Comparison of ENCODE assay signal across 9 mouse cellular contexts in genomic region chrX:136115419-136115961, GRCm38 (mm10). TPM values are rescaled to one million over a fixed set of nuclear protein-coding genes. Genes with fewer than 3 reads are reported as not detected.
DNase-seq lines count a peak whose midpoint lies in the region; ATAC-seq and TF ChIP-seq lines count a peak whose summit lies in the region.
"Had no signal": no experiment of that assay in that cellular context is flagged by ENCODE, and none has a peak within 500 bp of the region (broad histone marks: within the 10 kb centered on the region; RNA-seq: fewer than 3 reads in every experiment).

No protein-coding gene starts in this region.

- no peaks in the 10 kb centered on the region for H3K9me3 ChIP-seq in heart, embryonic 13.5 days
- H3K9me3 ChIP-seq in embryonic facial prominence, embryonic 11.5 days (replicated peaks; ENCODE audit: control insufficient read depth, low read length): no peaks in the 10 kb centered on the region
- no peaks in the 10 kb centered on the region for H3K9me3 ChIP-seq in hindbrain, embryonic 16.5 days (ENCODE audit: control insufficient read depth, low read length)
- H3K9me3 ChIP-seq in limb, embryonic 14.5 days (ENCODE audit: control insufficient read depth, low read length): no peaks in the 10 kb centered on the region

- peaks cover 18% of the 10 kb centered on the region for H3K27me3 ChIP-seq in heart, embryonic 13.5 days (replicated peaks)
- H3K27me3 ChIP-seq in heart, adult 2 months (ENCODE audit: control insufficient read depth, insufficient read depth, low read length): no peaks in the 10 kb centered on the region
- no peaks in the 10 kb centered on the region for H3K27me3 ChIP-seq in embryonic facial prominence, embryonic 11.5 days (ENCODE audit: control insufficient read depth, insufficient read depth, low read length)
- peaks cover 2% of the 10 kb centered on the region; the same call in 1 of the 2 replicates for H3K27me3 ChIP-seq in hindbrain, embryonic 16.5 days (replicated peaks; ENCODE audit: control insufficient read depth, insufficient read depth, low read length)
- H3K27me3 ChIP-seq in limb, embryonic 14.5 days (ENCODE audit: control insufficient read depth, insufficient read depth, low read length): peaks cover 3% of the 10 kb centered on the region; the same call in 1 of the 2 replicates

- no peaks in the 10 kb centered on the region for H3K79me2 ChIP-seq in heart, adult 2 months (replicated peaks; ENCODE audit: control insufficient read depth, insufficient read depth, low read length)

- peak overlapping the region; percentile 53 for H3K4me3 ChIP-seq in heart, embryonic 13.5 days
- no peak overlapping the region for H3K4me3 ChIP-seq in heart, adult 2 months
- peak overlapping the region; percentile 35 for H3K4me3 ChIP-seq in embryonic facial prominence, embryonic 11.5 days (ENCODE audit: low read depth, low read length)
- H3K4me3 ChIP-seq in hindbrain, embryonic 16.5 days (ENCODE audit: low read length): peak overlapping the region; percentile 47
- peak overlapping the region; percentile 40 for H3K4me3 ChIP-seq in limb, embryonic 14.5 days (replicated peaks; ENCODE audit: low read length)

- intact Hi-C loops in heart, adult 2 months (cut with DNase I): no loop called here

- H3K4me1 ChIP-seq in heart, embryonic 13.5 days: no peaks in the 10 kb centered on the region
- no peaks in the 10 kb centered on the region for H3K4me1 ChIP-seq in heart, adult 2 months (ENCODE audit: control insufficient read depth, insufficient read depth, low read length)
- no peaks in the 10 kb centered on the region for H3K4me1 ChIP-seq in embryonic facial prominence, embryonic 11.5 days (ENCODE audit: control insufficient read depth, insufficient read depth, low read length)
- H3K4me1 ChIP-seq in hindbrain, embryonic 16.5 days (ENCODE audit: control insufficient read depth, insufficient read depth, low read depth, low read length): no peaks in the 10 kb centered on the region
- no peaks in the 10 kb centered on the region for H3K4me1 ChIP-seq in limb, embryonic 14.5 days (ENCODE audit: control insufficient read depth, insufficient read depth, low read length)

- H3K36me3 ChIP-seq in heart, embryonic 13.5 days: no peaks in the 10 kb centered on the region
- no peaks in the 10 kb centered on the region for H3K36me3 ChIP-seq in heart, adult 2 months (ENCODE audit: control insufficient read depth, insufficient read depth, low read length)
- H3K36me3 ChIP-seq in embryonic facial prominence, embryonic 11.5 days (replicated peaks; ENCODE audit: control insufficient read depth, insufficient read depth, low read depth, low read length): no peaks in the 10 kb centered on the region
- no peaks in the 10 kb centered on the region for H3K36me3 ChIP-seq in hindbrain, embryonic 16.5 days (ENCODE audit: control insufficient read depth, insufficient read depth, low read length)
- H3K36me3 ChIP-seq in limb, embryonic 14.5 days (ENCODE audit: control insufficient read depth, insufficient read depth, low read length): no peaks in the 10 kb centered on the region

- peak; percentile 68 for ATAC-seq in heart, embryonic 13.5 days (ENCODE audit: extremely low read depth, insufficient number of reproducible peaks, low FRiP score, low TSS enrichment)
- ATAC-seq in embryonic facial prominence, embryonic 11.5 days (replicated peaks; ENCODE audit: insufficient number of reproducible peaks, low FRiP score, low TSS enrichment, low read depth): peak; percentile 98
- ATAC-seq in hindbrain, embryonic 16.5 days: peak; percentile 100
- ATAC-seq in limb, embryonic 14.5 days (ENCODE audit: low FRiP score, low read depth): peak; percentile 97
- ATAC-seq in CD4-positive, CD25-positive, alpha-beta regulatory T cell, adult 4 months: no peak

- no peak for TF ChIP-seq EP300 in heart, adult 2 months (IDR thresholded peaks at IDR 0.05; ENCODE audit: insufficient read depth, low read depth, low read length)

- DNase-seq in heart, adult 2 months: no peak
- DNase-seq in adrenal gland, adult 2 months: peak; percentile 17
- peak; percentile 85 for DNase-seq in embryonic facial prominence, embryonic 11.5 days (ENCODE audit: low spot score)
- peak; percentile 87 for DNase-seq in limb, embryonic 14.5 days (ENCODE audit: low spot score)
- DNase-seq in retina, postnatal 1 day: peak; percentile 90

- WGBS in heart, embryonic 13.5 days: 13% methylated on average over 23 of the region's 23 CpGs
- WGBS in heart, adult 2 months: 18% methylated on average over 23 of the region's 23 CpGs
- 20% methylated on average over 23 of the region's 23 CpGs for WGBS in embryonic facial prominence, embryonic 11.5 days
- 24% methylated on average over 23 of the region's 23 CpGs for WGBS in hindbrain, embryonic 16.5 days
- WGBS in limb, embryonic 14.5 days: 24% methylated on average over 23 of the region's 23 CpGs

- H3K27ac ChIP-seq in heart, embryonic 13.5 days (replicated peaks): peak overlapping the region; percentile 51; the same call in 1 of the 2 replicates
- no peak overlapping the region for H3K27ac ChIP-seq in heart, adult 2 months
- H3K27ac ChIP-seq in embryonic facial prominence, embryonic 11.5 days (replicated peaks; ENCODE audit: low read depth, low read length): peak overlapping the region; percentile 41; the same call in 1 of the 2 replicates
- peak overlapping the region; percentile 82 for H3K27ac ChIP-seq in hindbrain, embryonic 16.5 days (ENCODE audit: low read depth, low read length)
- peak overlapping the region; percentile 70 for H3K27ac ChIP-seq in limb, embryonic 14.5 days (replicated peaks; ENCODE audit: low read depth, low read length)

- H3K4me2 ChIP-seq in heart, embryonic 13.5 days: peak overlapping the region; percentile 69
- peak overlapping the region; percentile 45 for H3K4me2 ChIP-seq in embryonic facial prominence, embryonic 11.5 days (ENCODE audit: low read depth, low read length)
- H3K4me2 ChIP-seq in hindbrain, embryonic 16.5 days (ENCODE audit: low read length): peak overlapping the region; percentile 57
- H3K4me2 ChIP-seq in limb, embryonic 14.5 days (replicated peaks; ENCODE audit: low read depth, low read length, severe bottlenecking): peak overlapping the region; percentile 51

- peak overlapping the region; percentile 66; the same call in 1 of the 2 replicates for H3K9ac ChIP-seq in heart, embryonic 13.5 days
- H3K9ac ChIP-seq in heart, adult 2 months (ENCODE audit: low read depth, low read length): no peak overlapping the region
- H3K9ac ChIP-seq in embryonic facial prominence, embryonic 11.5 days (replicated peaks; ENCODE audit: low read length): peak overlapping the region; percentile 52
- peak overlapping the region; percentile 61 for H3K9ac ChIP-seq in hindbrain, embryonic 16.5 days (ENCODE audit: low read depth, low read length)
- peak overlapping the region; percentile 12; the same call in 1 of the 2 replicates for H3K9ac ChIP-seq in limb, embryonic 14.5 days (ENCODE audit: low read depth, low read length, severe bottlenecking)

- TF ChIP-seq POLR2A in heart, adult 2 months (IDR thresholded peaks at IDR 0.05; ENCODE audit: insufficient read depth, low read depth, low read length): no peak
- no peak for TF ChIP-seq POLR2A in limb, embryonic 14.5 days (IDR thresholded peaks at IDR 0.05; ENCODE audit: borderline replicate concordance, extremely low read depth, insufficient read depth, insufficient read length)

- no peak for TF ChIP-seq CTCF in heart, adult 2 months (IDR thresholded peaks at IDR 0.05)

RNA-seq across cellular contexts. Expression of gene Bex4, which starts 23.3 kb away (rescaled TPM):
- 195 and 204 TPM in 2 replicates for polyA plus RNA-seq in heart, embryonic 13.5 days (2015; fragmentation: Nextera tagmentation; extraction: Ambion mirVana)
- total RNA-seq in heart, adult 2 months (2021): 1 to 10 TPM in 1 of 2 experiments, under 1 TPM in 1; 0.44 to 1.3 TPM
- 0.44 and 0.66 TPM in 2 replicates for polyA plus RNA-seq in heart, adult 2 months (2012; rRNA removed)
- 1 to 10 TPM; 3.3 to 7.9 TPM for total RNA-seq in adrenal gland, adult 2 months (2021)
- polyA plus RNA-seq in adrenal gland, adult 2 months (2012; rRNA removed): 0.30 TPM in 1 of 2 replicates, not detected in the other
- polyA plus RNA-seq in embryonic facial prominence, embryonic 11.5 days (2014; fragmentation: Nextera tagmentation; extraction: Ambion mirVana): 93.9 and 103 TPM in 2 replicates
- 137 and 140 TPM in 2 replicates for polyA plus RNA-seq in hindbrain, embryonic 16.5 days (2015; fragmentation: Nextera tagmentation; extraction: Ambion mirVana)
- 16.6 and 30.9 TPM in 2 replicates for polyA plus RNA-seq in limb, embryonic 14.5 days (2012; rRNA removed)
- 38.3 and 43.5 TPM in 2 replicates for polyA plus RNA-seq in limb, embryonic 14.5 days (2014; fragmentation: Nextera tagmentation; extraction: Ambion mirVana)
- not detected for polyA plus RNA-seq in CD4-positive, CD25-positive, alpha-beta regulatory T cell, adult 4 months (2017; shearing (Covaris generic))

RNA-seq across cellular contexts. Expression of gene Nxf3, which starts 30.4 kb away (rescaled TPM):
- 0.34 and 0.62 TPM in 2 replicates for polyA plus RNA-seq in heart, embryonic 13.5 days (2015; fragmentation: Nextera tagmentation; extraction: Ambion mirVana)
- total RNA-seq in heart, adult 2 months (2021): not detected
- 0.04 and 0.47 TPM in 2 replicates for polyA plus RNA-seq in heart, adult 2 months (2012; rRNA removed)
- not detected for total RNA-seq in adrenal gland, adult 2 months (2021)
- not detected in 2 replicates for polyA plus RNA-seq in adrenal gland, adult 2 months (2012; rRNA removed)
- 0.07 TPM in 1 of 2 replicates, not detected in the other for polyA plus RNA-seq in embryonic facial prominence, embryonic 11.5 days (2014; fragmentation: Nextera tagmentation; extraction: Ambion mirVana)
- not detected in 2 replicates for polyA plus RNA-seq in hindbrain, embryonic 16.5 days (2015; fragmentation: Nextera tagmentation; extraction: Ambion mirVana)
- polyA plus RNA-seq in limb, embryonic 14.5 days (2012; rRNA removed): 0.03 TPM in 2 replicates
- polyA plus RNA-seq in limb, embryonic 14.5 days (2014; fragmentation: Nextera tagmentation; extraction: Ambion mirVana): not detected in 2 replicates
- not detected for polyA plus RNA-seq in CD4-positive, CD25-positive, alpha-beta regulatory T cell, adult 4 months (2017; shearing (Covaris generic))
- polyA plus RNA-seq: large intestine, adult 2 months had no signal

RNA-seq across cellular contexts. Expression of gene Bex2, which starts 47.5 kb away (rescaled TPM):
- 34.0 and 40.3 TPM in 2 replicates for polyA plus RNA-seq in heart, embryonic 13.5 days (2015; fragmentation: Nextera tagmentation; extraction: Ambion mirVana)
- under 1 TPM in 1 of 2 experiments, not detected in 1; 0.27 TPM for total RNA-seq in heart, adult 2 months (2021)
- 0.47 TPM in 1 of 2 replicates, not detected in the other for polyA plus RNA-seq in heart, adult 2 months (2012; rRNA removed)
- total RNA-seq in adrenal gland, adult 2 months (2021): 10 to 100 TPM; 16.0 to 33.7 TPM
- polyA plus RNA-seq in adrenal gland, adult 2 months (2012; rRNA removed): 1.4 TPM in 2 replicates
- 209 and 215 TPM in 2 replicates for polyA plus RNA-seq in embryonic facial prominence, embryonic 11.5 days (2014; fragmentation: Nextera tagmentation; extraction: Ambion mirVana)
- 784 and 846 TPM in 2 replicates for polyA plus RNA-seq in hindbrain, embryonic 16.5 days (2015; fragmentation: Nextera tagmentation; extraction: Ambion mirVana)
- polyA plus RNA-seq in limb, embryonic 14.5 days (2012; rRNA removed): 33.5 and 52.3 TPM in 2 replicates
- 65.5 and 78.4 TPM in 2 replicates for polyA plus RNA-seq in limb, embryonic 14.5 days (2014; fragmentation: Nextera tagmentation; extraction: Ambion mirVana)
- 1 to 10 TPM in 1 of 2 experiments, under 1 TPM in 1; 0.77 to 3.4 TPM for polyA plus RNA-seq in CD4-positive, CD25-positive, alpha-beta regulatory T cell, adult 4 months (2017; shearing (Covaris generic))

RNA-seq across cellular contexts. Expression of gene Tceal8, which starts 56.7 kb away (rescaled TPM):
- polyA plus RNA-seq in heart, embryonic 13.5 days (2015; fragmentation: Nextera tagmentation; extraction: Ambion mirVana): 230 and 260 TPM in 2 replicates
- 10 to 100 TPM; 14.4 to 15.4 TPM for total RNA-seq in heart, adult 2 months (2021)
- 7.8 and 15.1 TPM in 2 replicates for polyA plus RNA-seq in heart, adult 2 months (2012; rRNA removed)
- total RNA-seq in adrenal gland, adult 2 months (2021): 10 to 100 TPM; 37.1 to 56.5 TPM
- polyA plus RNA-seq in adrenal gland, adult 2 months (2012; rRNA removed): 0.87 and 1.2 TPM in 2 replicates
- 268 and 299 TPM in 2 replicates for polyA plus RNA-seq in embryonic facial prominence, embryonic 11.5 days (2014; fragmentation: Nextera tagmentation; extraction: Ambion mirVana)
- 121 and 134 TPM in 2 replicates for polyA plus RNA-seq in hindbrain, embryonic 16.5 days (2015; fragmentation: Nextera tagmentation; extraction: Ambion mirVana)
- 110 and 148 TPM in 2 replicates for polyA plus RNA-seq in limb, embryonic 14.5 days (2012; rRNA removed)
- 203 and 216 TPM in 2 replicates for polyA plus RNA-seq in limb, embryonic 14.5 days (2014; fragmentation: Nextera tagmentation; extraction: Ambion mirVana)
- polyA plus RNA-seq in CD4-positive, CD25-positive, alpha-beta regulatory T cell, adult 4 months (2017; shearing (Covaris generic)): 1 to 10 TPM; 1.0 to 1.4 TPM

Comparison
In these comparisons a context has a peak if more than half of its experiments do, and no peak if none do; other contexts are left out.
1. RNA of gene Bex4, which starts 23.3 kb away (polyA plus RNA-seq): 195 to 204 TPM in heart, embryonic 13.5 days, 137 to 140 TPM in hindbrain, embryonic 16.5 days, 93.9 to 103 TPM in embryonic facial prominence, embryonic 11.5 days and 16.6 to 43.5 TPM in limb, embryonic 14.5 days; 0.44 to 0.66 TPM in heart, adult 2 months, 0.30 TPM in adrenal gland, adult 2 months and not detected in CD4-positive, CD25-positive, alpha-beta regulatory T cell, adult 4 months; every median in the first group is over 10 times any median in the second.
2. DNase-seq: peak in adrenal gland, adult 2 months (single experiment), embryonic facial prominence, embryonic 11.5 days (single experiment), limb, embryonic 14.5 days (single experiment) and retina, postnatal 1 day (single experiment); none in heart, adult 2 months (0 of 2).
3. Peak in every context shown above with its lines, with median percentiles within 50 percentile points of each other: H3K4me2 ChIP-seq.